Mouse (Mus musculus) midbrain, embryonic 10.5 days (tissue): ENCODE measurements around the gene Bak1. TPM values are rescaled to one million over a fixed set of nuclear protein-coding genes. Genes with fewer than 3 reads are reported as not detected.

Experiments
- DNase-seq: peaks from one replicate; pipeline ENCODE4 v3.0.0-alpha.2; 2017; ENCODE audit warnings: low spot score
- H3K27ac ChIP-seq: fragments of 300-500 bp; sonication (generic); replicated peaks from 2 replicates; pipeline ENCODE4 v1.5.1; 2016; ENCODE audit warnings: mild to moderate bottlenecking
- H3K27me3 ChIP-seq: fragments of 300-500 bp; sonication (generic); 2 replicates; pipeline ENCODE4 v1.6.1; 2016; ENCODE audit warnings: low read depth, mild to moderate bottlenecking; ENCODE audit not compliant: poor library complexity, severe bottlenecking
- H3K36me3 ChIP-seq: fragments of 300-500 bp; sonication (generic); 2 replicates; pipeline ENCODE4 v1.6.1; 2016; ENCODE audit warnings: mild to moderate bottlenecking, moderate library complexity
- H3K4me1 ChIP-seq: fragments of 300-500 bp; sonication (generic); 2 replicates; pipeline ENCODE4 v1.6.1; 2016
- H3K4me3 ChIP-seq: fragments of 300-500 bp; sonication (generic); 2 replicates; pipeline ENCODE4 v1.5.1; 2016; ENCODE audit warnings: mild to moderate bottlenecking, moderate library complexity
- H3K9me3 ChIP-seq: fragments of 300-500 bp; sonication (generic); replicated peaks from 2 replicates; pipeline ENCODE4 v1.6.1; 2016; ENCODE audit warnings: mild to moderate bottlenecking
- WGBS: fragments of 180-500 bp; shearing (Covaris S2); methylation state at CpG from one replicate; pipeline ENCODE4 v1.1.7; 2016; 5-methylcytosine and 5-hydroxymethylcytosine counted together
- polyA plus RNA-seq: library from polyadenylated mRNA; unstranded; fragments of >200 nt; fragmentation: Nextera tagmentation; extraction: Ambion mirVana; gene quantifications from 2 replicates; pipeline ENCODE4 v1.2.1, GENCODE M21; 2016

Bak1 gene
- polyA plus RNA-seq, 1 experiment from 2014 or later = 3.4 TPM

- Histone ChIP-seq H3K27me3 (peaks cover 18% of the 10 kb centered on the region), H3K36me3 (no peaks in the 10 kb centered on the region), H3K9me3 (peaks cover 5% of the 10 kb centered on the region; the same call in 1 of the 2 replicates), H3K27ac (peak overlapping the region; percentile 38; the same call in 1 of the 2 replicates), H3K4me1 (peaks cover 18% of the 10 kb centered on the region), H3K4me3 (no peak overlapping the region)
- DNase-seq = no peak
- 79% methylated on average over 2 of the region's 2 CpGs for WGBS
These were observed 35.4 kb upstream of the Bak1 start for GRCm38 (mm10) chr17:27064195-27064594.

DNA sequence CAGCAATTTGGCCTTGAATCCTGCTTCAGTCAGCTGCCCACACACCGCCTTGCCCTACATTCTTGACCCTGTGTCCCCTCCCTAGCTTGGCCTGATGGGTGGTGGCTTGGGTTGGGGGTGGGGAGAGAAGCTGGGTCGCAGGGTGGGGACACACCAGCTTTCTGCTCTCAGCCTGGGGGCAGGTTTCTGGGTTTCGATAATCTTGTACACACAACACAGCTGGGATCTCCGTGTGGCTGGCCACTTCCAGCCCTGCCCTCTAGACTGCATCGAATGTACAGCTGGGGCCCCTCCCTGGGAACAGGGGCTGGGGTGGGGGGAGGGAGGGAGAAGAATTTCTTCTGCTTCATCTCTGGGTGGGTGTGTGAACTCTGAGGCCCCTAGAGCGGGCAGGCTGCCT, 34.9 kb upstream of the Bak1 start:
- Histone ChIP-seq H3K36me3 (no peaks in the 10 kb centered on the region), H3K27ac (0 out of 2 replicates have a peak overlapping the region, but pooled peaks have one; percentile 38)
- 64% methylated on average over 6 of the region's 6 CpGs for WGBS

GRCm38 (mm10) chr17:27062684-27063083, 33.9 kb upstream of the Bak1 start:
- Histone ChIP-seq H3K27ac (no peak overlapping the region), H3K36me3 (no peaks in the 10 kb centered on the region), H3K27me3 (peaks cover 33% of the 10 kb centered on the region), H3K9me3 (peaks cover 5% of the 10 kb centered on the region; the same call in 1 of the 2 replicates), H3K4me3 (no peak overlapping the region), H3K4me1 (peaks cover 23% of the 10 kb centered on the region)
- DNase-seq = no peak
- 91% methylated on average over 7 of the region's 7 CpGs for WGBS

More for the DNA sequence above, 34.9 kb upstream of the Bak1 start:
- H3K4me3 ChIP-seq = no peak overlapping the region
- no peak for DNase-seq
- H3K27me3 ChIP-seq = peaks cover 22% of the 10 kb centered on the region
- peaks cover 5% of the 10 kb centered on the region; the same call in 1 of the 2 replicates for H3K9me3 ChIP-seq
- H3K4me1 ChIP-seq = peaks cover 16% of the 10 kb centered on the region

GRCm38 (mm10) chr17:27061727-27062126, 32.9 kb upstream of the Bak1 start:
- DNase-seq = no peak
- H3K36me3 ChIP-seq = no peaks in the 10 kb centered on the region
- no peak overlapping the region for H3K4me3 ChIP-seq
- H3K27me3 ChIP-seq = peaks cover 42% of the 10 kb centered on the region
- no peak overlapping the region for H3K27ac ChIP-seq
- 90% methylated on average over 3 of the region's 3 CpGs for WGBS
- H3K4me1 ChIP-seq = peaks cover 33% of the 10 kb centered on the region
- peaks cover 5% of the 10 kb centered on the region; the same call in 1 of the 2 replicates for H3K9me3 ChIP-seq

DNA sequence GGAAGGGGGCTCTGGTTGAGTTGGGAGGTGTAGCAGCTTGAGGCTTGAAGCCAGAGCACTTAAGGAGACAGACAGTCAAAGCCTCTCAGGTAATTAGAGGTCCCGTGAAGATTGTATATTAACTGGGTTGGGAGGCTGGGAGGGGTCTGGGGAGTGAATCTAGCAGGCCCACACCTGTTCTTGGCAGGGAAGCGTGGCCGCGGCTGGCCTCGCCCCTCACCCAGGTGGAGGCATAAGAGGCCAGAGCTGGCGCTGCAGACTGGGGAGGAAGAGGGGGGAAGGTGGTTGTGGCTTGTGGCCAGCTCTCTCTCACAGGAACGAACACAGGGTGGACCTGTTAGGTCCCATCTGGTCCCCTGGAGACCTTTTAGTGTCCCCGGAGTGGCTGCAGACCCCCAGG, 31.9 kb upstream of the Bak1 start:
- no peaks in the 10 kb centered on the region for H3K36me3 ChIP-seq
- H3K4me1 ChIP-seq = peaks cover 35% of the 10 kb centered on the region
- H3K27ac ChIP-seq = no peak overlapping the region
- no peak for DNase-seq
- peaks cover 53% of the 10 kb centered on the region for H3K27me3 ChIP-seq
- H3K4me3 ChIP-seq = no peak overlapping the region
- peaks cover 5% of the 10 kb centered on the region; the same call in 1 of the 2 replicates for H3K9me3 ChIP-seq
- WGBS = 87% methylated on average over 8 of the region's 8 CpGs

GRCm38 (mm10) chr17:27057517-27058055, 28.8 kb upstream of the Bak1 start:
- H3K27me3 ChIP-seq = peaks cover 62% of the 10 kb centered on the region
- peak overlapping the region; percentile 58; the same call in 1 of the 2 replicates for H3K27ac ChIP-seq
- DNase-seq = no peak
- H3K9me3 ChIP-seq = peaks cover 5% of the 10 kb centered on the region; the same call in 1 of the 2 replicates
- H3K4me1 ChIP-seq = peaks cover 27% of the 10 kb centered on the region
- WGBS = 2% methylated on average over 24 of the region's 24 CpGs
- no peaks in the 10 kb centered on the region for H3K36me3 ChIP-seq
- H3K4me3 ChIP-seq = peak overlapping the region; percentile 63

DNA sequence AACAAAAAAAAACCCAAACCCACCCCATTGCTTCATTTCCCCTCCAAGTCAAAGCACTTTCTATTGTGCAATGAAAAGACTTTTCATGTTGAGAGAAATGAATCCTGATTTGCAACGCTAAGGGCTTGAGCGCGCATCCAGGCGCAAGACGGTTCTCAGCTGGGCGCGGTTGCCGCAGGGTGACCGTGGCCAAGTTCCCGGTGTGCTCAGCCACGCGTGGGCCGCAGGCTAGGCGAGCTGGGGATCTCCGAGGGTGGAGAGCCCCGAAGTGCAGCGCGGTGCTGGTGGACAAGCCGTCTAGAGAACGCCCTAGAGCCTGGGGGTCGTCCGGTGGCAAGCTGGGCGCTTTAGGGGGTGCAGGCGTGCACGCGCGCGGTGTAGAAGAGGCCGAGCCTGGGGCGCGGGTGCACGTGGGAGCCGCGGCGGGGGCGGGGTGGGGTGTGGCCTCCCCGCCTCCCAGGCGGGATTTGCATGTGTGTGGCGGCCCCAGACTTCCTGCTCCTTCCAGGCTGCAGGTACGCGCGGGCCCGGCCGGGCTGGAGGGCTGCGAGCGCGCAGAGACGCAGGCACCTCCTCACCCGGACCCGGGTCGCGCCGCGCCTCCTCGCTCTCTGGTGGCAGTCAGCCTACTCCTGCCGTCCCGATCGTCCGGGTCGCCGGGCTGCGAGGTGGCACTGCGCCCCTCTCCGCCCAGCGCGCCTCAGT, 28.2 kb upstream of the Bak1 start, which contains the start of gene Itpr3:
Gene Itpr3 (plus strand): TSS at position 493 of the 705 bp plus-strand sequence.
- Histone ChIP-seq H3K27ac (peak within 1 kb of the TSS; percentile 58; the same call in 1 of the 2 replicates), H3K9me3 (peaks cover 4% of the 10 kb centered on the region; the same call in 1 of the 2 replicates), H3K27me3 (peaks cover 62% of the 10 kb centered on the region), H3K36me3 (no peaks in the 10 kb centered on the region), H3K4me1 (peaks cover 28% of the 10 kb centered on the region), H3K4me3 (peak within 1 kb of the TSS; percentile 63)
- under 1% methylated on average over 61 of the region's 66 CpGs for WGBS
- peak; percentile 57 for DNase-seq

DNA sequence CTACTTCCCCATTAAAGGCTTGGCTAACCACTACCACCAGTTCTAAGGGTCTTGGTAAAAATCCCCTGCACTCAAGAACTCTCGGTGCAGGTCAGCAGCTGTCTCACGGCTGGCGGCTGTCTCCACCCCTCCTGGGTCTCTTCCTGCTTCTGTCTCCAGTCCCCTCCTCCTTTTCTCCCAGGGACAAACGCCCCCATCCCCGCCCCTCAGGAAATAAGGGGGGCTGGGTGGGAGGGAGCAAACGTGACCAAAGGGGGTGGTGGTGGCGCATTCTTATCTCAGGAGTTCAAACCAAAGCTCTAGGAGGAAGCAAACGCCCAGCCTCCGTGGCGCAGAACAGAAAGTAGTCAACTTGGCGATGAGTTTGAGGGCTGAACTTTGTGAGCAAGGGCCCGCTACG, 27.4 kb upstream of the Bak1 start:
- no peaks in the 10 kb centered on the region for H3K36me3 ChIP-seq
- peak; percentile 64 for DNase-seq
- H3K4me3 ChIP-seq = peak overlapping the region; percentile 63
- no peak overlapping the region for H3K27ac ChIP-seq
- peaks cover 62% of the 10 kb centered on the region for H3K27me3 ChIP-seq
- H3K9me3 ChIP-seq = no peaks in the 10 kb centered on the region
- WGBS = 0% methylated on average over 13 of the region's 13 CpGs
- H3K4me1 ChIP-seq = peaks cover 35% of the 10 kb centered on the region

GRCm38 (mm10) chr17:27051514-27051913, 22.7 kb upstream of the Bak1 start:
- H3K27me3 ChIP-seq = peaks cover 18% of the 10 kb centered on the region

DNA sequence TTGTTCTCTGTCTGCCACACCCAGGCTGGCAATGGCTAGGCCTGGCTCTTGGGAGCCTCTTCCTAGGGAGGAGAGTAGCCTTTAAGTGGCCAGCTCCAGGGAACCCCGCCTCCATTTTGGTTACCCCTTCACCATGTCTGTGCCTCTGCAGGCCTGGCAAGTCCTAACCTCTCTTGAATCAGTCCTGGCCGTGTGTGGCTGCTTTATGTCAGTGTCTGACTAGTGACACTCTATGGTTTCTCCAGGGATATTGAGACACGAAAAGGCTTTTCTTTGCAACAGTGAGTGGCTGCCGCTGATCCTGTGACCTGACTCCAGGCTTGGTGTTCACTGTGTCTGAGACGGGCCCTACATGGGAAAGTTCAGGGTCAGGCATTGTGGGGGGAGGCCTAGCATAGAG, 22.0 kb upstream of the Bak1 start:
- WGBS = 78% methylated on average over 5 of the region's 5 CpGs
- Histone ChIP-seq H3K27me3 (peaks cover 11% of the 10 kb centered on the region), H3K36me3 (no peaks in the 10 kb centered on the region), H3K9me3 (no peaks in the 10 kb centered on the region), H3K4me1 (peaks cover 21% of the 10 kb centered on the region), H3K27ac (0 out of 2 replicates have a peak overlapping the region, but pooled peaks have one; percentile 13), H3K4me3 (no peak overlapping the region)
- DNase-seq = no peak

More at GRCm38 (mm10) chr17:27051514-27051913, 22.7 kb upstream of the Bak1 start:
- no peaks in the 10 kb centered on the region for H3K36me3 ChIP-seq
- H3K27ac ChIP-seq = 0 out of 2 replicates have a peak overlapping the region, but pooled peaks have one; percentile 46
- no peaks in the 10 kb centered on the region for H3K9me3 ChIP-seq
- H3K4me1 ChIP-seq = peaks cover 27% of the 10 kb centered on the region
- no peak for DNase-seq
- H3K4me3 ChIP-seq = no peak overlapping the region
- WGBS = 43% methylated on average over 10 of the region's 11 CpGs

- Histone ChIP-seq H3K27me3 (no peaks in the 10 kb centered on the region), H3K9me3 (no peaks in the 10 kb centered on the region), H3K4me3 (no peak overlapping the region), H3K4me1 (peaks cover 21% of the 10 kb centered on the region), H3K27ac (peak overlapping the region; percentile 38; the same call in 1 of the 2 replicates), H3K36me3 (no peaks in the 10 kb centered on the region)
- WGBS = 84% methylated on average over 14 of the region's 14 CpGs
- DNase-seq = no peak
These were observed 19.8 kb upstream of the Bak1 start for GRCm38 (mm10) chr17:27048445-27049239.

GRCm38 (mm10) chr17:27047762-27048444, 19.1 kb upstream of the Bak1 start:
- Histone ChIP-seq H3K27ac (peak overlapping the region; percentile 38; the same call in 1 of the 2 replicates), H3K36me3 (no peaks in the 10 kb centered on the region), H3K4me3 (no peak overlapping the region), H3K4me1 (peaks cover 25% of the 10 kb centered on the region), H3K27me3 (no peaks in the 10 kb centered on the region), H3K9me3 (no peaks in the 10 kb centered on the region)
- DNase-seq = no peak
- WGBS = 81% methylated on average over 14 of the region's 14 CpGs
